Mouse (Mus musculus) midbrain, embryonic 11.5 days (tissue): ENCODE measurements around the gene Tnfaip3. TPM values are rescaled to one million over a fixed set of nuclear protein-coding genes. Genes with fewer than 3 reads are reported as not detected.

Experiments used
- ATAC-seq: fragments of 200-750 bp; cut with Nextera tagmentation; 2 replicates; pipeline ENCODE4 v1.8.0; 2017; ENCODE audit warnings: moderate TSS enrichment, moderate library complexity; ENCODE audit not compliant: low FRiP score
- DNase-seq: peaks from one replicate; pipeline ENCODE4 v3.0.0; 2015; ENCODE audit warnings: low spot score; ENCODE audit errors: missing footprints
- H3K27ac ChIP-seq: fragments of 300-500 bp; sonication (generic); 2 replicates; pipeline ENCODE4 v1.5.1; 2014; ENCODE audit warnings: low read depth, low read length
- H3K27me3 ChIP-seq: fragments of 300-500 bp; sonication (generic); 2 replicates; pipeline ENCODE4 v1.6.1; 2014; ENCODE audit warnings: mild to moderate bottlenecking, low read length, moderate library complexity, mixed read lengths; ENCODE audit not compliant: control insufficient read depth, insufficient read depth
- H3K36me3 ChIP-seq: fragments of 300-500 bp; sonication (generic); 2 replicates; pipeline ENCODE4 v1.6.1; 2014; ENCODE audit warnings: mild to moderate bottlenecking, low read length, moderate library complexity, mixed read lengths; ENCODE audit not compliant: control insufficient read depth, insufficient read depth
- H3K4me1 ChIP-seq: fragments of 300-500 bp; sonication (generic); 2 replicates; pipeline ENCODE4 v1.6.1; 2014; ENCODE audit warnings: low read length; ENCODE audit not compliant: control insufficient read depth, insufficient read depth
- H3K4me2 ChIP-seq: fragments of 300-500 bp; sonication (generic); 2 replicates; pipeline ENCODE4 v1.6.1; 2014; ENCODE audit warnings: mild to moderate bottlenecking, moderate library complexity
- H3K4me3 ChIP-seq: fragments of 300-500 bp; sonication (generic); 2 replicates; pipeline ENCODE4 v1.5.1; 2014; ENCODE audit warnings: low read depth, low read length
- H3K9ac ChIP-seq: fragments of 300-500 bp; sonication (generic); 2 replicates; pipeline ENCODE4 v1.6.1; 2014; ENCODE audit warnings: low read length
- H3K9me3 ChIP-seq: fragments of 300-500 bp; sonication (generic); 2 replicates; pipeline ENCODE4 v1.6.1; 2016; ENCODE audit warnings: low read length; ENCODE audit not compliant: control insufficient read depth
- WGBS: fragments of 180-500 bp; shearing (Covaris S2); extraction: QIAGEN DNeasy Blood & Tissue Kit; methylation state at CpG from one replicate; pipeline ENCODE4 v1.1.7; 2014; 5-methylcytosine and 5-hydroxymethylcytosine counted together
- polyA plus RNA-seq: library from polyadenylated mRNA; unstranded; fragments of >200 nt; fragmentation: Nextera tagmentation; extraction: Ambion mirVana; gene quantifications from 2 replicates; pipeline ENCODE4 v1.2.1, GENCODE M21; 2014

Gene Tnfaip3
- polyA plus RNA-seq, 1 experiment from 2014 or later: 1.2 TPM

GRCm38 (mm10) chr10:19044765-19045516 lies 29.5 kb upstream of the Tnfaip3 start:
- Histone ChIP-seq H3K9me3 (no peaks in the 10 kb centered on the region), H3K27me3 (no peaks in the 10 kb centered on the region), H3K4me2 (no peak overlapping the region), H3K36me3 (no peaks in the 10 kb centered on the region), H3K9ac (no peak overlapping the region), H3K4me1 (no peaks in the 10 kb centered on the region), H3K27ac (no peak overlapping the region), H3K4me3 (no peak overlapping the region)
- ATAC-seq: no peak
- DNase-seq: no peak
- 84% methylated on average over 9 of the region's 9 CpGs for WGBS

GRCm38 (mm10) chr10:19043529-19044262 lies 28.2 kb upstream of the Tnfaip3 start:
- DNase-seq: no peak
- H3K36me3 ChIP-seq: no peaks in the 10 kb centered on the region
- 77% methylated on average over 4 of the region's 4 CpGs for WGBS
- no peak for ATAC-seq
- no peak overlapping the region for H3K9ac ChIP-seq
- no peak overlapping the region for H3K4me3 ChIP-seq
- H3K27ac ChIP-seq: no peak overlapping the region
- H3K4me1 ChIP-seq: no peaks in the 10 kb centered on the region
- no peaks in the 10 kb centered on the region for H3K9me3 ChIP-seq
- no peak overlapping the region for H3K4me2 ChIP-seq
- no peaks in the 10 kb centered on the region for H3K27me3 ChIP-seq

- H3K27me3 ChIP-seq: no peaks in the 10 kb centered on the region
- 88% methylated on average over 2 of the region's 2 CpGs for WGBS
- no peak for DNase-seq
Observed at GRCm38 (mm10) chr10:19040147-19040546, 24.7 kb upstream of the Tnfaip3 start.

GRCm38 (mm10) chr10:19034764-19035163 lies 19.3 kb upstream of the Tnfaip3 start:
- Histone ChIP-seq H3K4me3 (no peak overlapping the region), H3K27me3 (no peaks in the 10 kb centered on the region), H3K4me1 (no peaks in the 10 kb centered on the region), H3K9me3 (no peaks in the 10 kb centered on the region), H3K9ac (no peak overlapping the region), H3K27ac (no peak overlapping the region), H3K4me2 (no peak overlapping the region), H3K36me3 (no peaks in the 10 kb centered on the region)
- ATAC-seq (no peak), DNase-seq (no peak)
- WGBS: 92% methylated on average over 3 of the region's 3 CpGs

More at GRCm38 (mm10) chr10:19040147-19040546, 24.7 kb upstream of the Tnfaip3 start:
- no peak overlapping the region for H3K4me3 ChIP-seq
- no peak overlapping the region for H3K9ac ChIP-seq
- H3K36me3 ChIP-seq: no peaks in the 10 kb centered on the region
- H3K9me3 ChIP-seq: no peaks in the 10 kb centered on the region
- no peak for ATAC-seq
- no peak overlapping the region for H3K4me2 ChIP-seq
- no peak overlapping the region for H3K27ac ChIP-seq
- H3K4me1 ChIP-seq: no peaks in the 10 kb centered on the region

- Histone ChIP-seq H3K4me3 (no peak overlapping the region), H3K36me3 (no peaks in the 10 kb centered on the region), H3K9me3 (no peaks in the 10 kb centered on the region), H3K4me2 (no peak overlapping the region), H3K9ac (no peak overlapping the region), H3K4me1 (no peaks in the 10 kb centered on the region), H3K27ac (no peak overlapping the region), H3K27me3 (no peaks in the 10 kb centered on the region)
- no peak for DNase-seq
- no peak for ATAC-seq
- WGBS: 95% methylated on average over 1 of the region's 1 CpGs
Observed at GRCm38 (mm10) chr10:19033696-19034095, 18.2 kb upstream of the Tnfaip3 start.

GRCm38 (mm10) chr10:19031875-19032274 lies 16.4 kb upstream of the Tnfaip3 start:
- no peak for DNase-seq
- Histone ChIP-seq H3K36me3 (no peaks in the 10 kb centered on the region), H3K27me3 (no peaks in the 10 kb centered on the region), H3K4me1 (no peaks in the 10 kb centered on the region), H3K9ac (no peak overlapping the region), H3K4me2 (no peak overlapping the region), H3K27ac (no peak overlapping the region), H3K4me3 (no peak overlapping the region), H3K9me3 (no peaks in the 10 kb centered on the region)
- ATAC-seq: no peak

GRCm38 (mm10) chr10:19030628-19031027 lies 15.2 kb upstream of the Tnfaip3 start:
- Histone ChIP-seq H3K9me3 (no peaks in the 10 kb centered on the region), H3K4me2 (no peak overlapping the region), H3K9ac (no peak overlapping the region), H3K4me3 (no peak overlapping the region), H3K27ac (no peak overlapping the region), H3K36me3 (no peaks in the 10 kb centered on the region), H3K4me1 (no peaks in the 10 kb centered on the region), H3K27me3 (no peaks in the 10 kb centered on the region)
- WGBS: 82% methylated on average over 2 of the region's 2 CpGs
- DNase-seq (no peak), ATAC-seq (no peak)

- no peaks in the 10 kb centered on the region for H3K27me3 ChIP-seq
- 90% methylated on average over 5 of the region's 5 CpGs for WGBS
- no peak overlapping the region for H3K27ac ChIP-seq
- H3K4me1 ChIP-seq: no peaks in the 10 kb centered on the region
- H3K4me3 ChIP-seq: no peak overlapping the region
- DNase-seq (no peak), ATAC-seq (no peak)
- no peaks in the 10 kb centered on the region for H3K36me3 ChIP-seq
- H3K9me3 ChIP-seq: no peaks in the 10 kb centered on the region
- H3K4me2 ChIP-seq: no peak overlapping the region
- no peak overlapping the region for H3K9ac ChIP-seq
Observed at GRCm38 (mm10) chr10:19026710-19027109, 11.3 kb upstream of the Tnfaip3 start.

GRCm38 (mm10) chr10:19024353-19024752 lies 8.9 kb upstream of the Tnfaip3 start:
- H3K9ac ChIP-seq: no peak overlapping the region
- H3K9me3 ChIP-seq: no peaks in the 10 kb centered on the region
- DNase-seq: no peak
- no peak overlapping the region for H3K4me2 ChIP-seq
- H3K4me1 ChIP-seq: no peaks in the 10 kb centered on the region
- no peak overlapping the region for H3K27ac ChIP-seq
- no peak overlapping the region for H3K4me3 ChIP-seq
- no peak for ATAC-seq
- WGBS: 91% methylated on average over 5 of the region's 5 CpGs
- no peaks in the 10 kb centered on the region for H3K27me3 ChIP-seq
- H3K36me3 ChIP-seq: no peaks in the 10 kb centered on the region
